Mouse (Mus musculus) forebrain, embryonic 10.5 days (tissue): ENCODE data around the gene Foxn3. TPM values are rescaled to one million over a fixed set of nuclear protein-coding genes. Genes with fewer than 3 reads are reported as not detected.

ENCODE experiments used
- DNase-seq: peaks from one replicate; pipeline ENCODE4 v3.0.0-alpha.2; 2017; ENCODE audit warnings: low spot score; ENCODE audit errors: extremely low spot score
- H3K27ac ChIP-seq: fragments of 300-500 bp; sonication (generic); 2 replicates; pipeline ENCODE4 v1.5.1; 2016; ENCODE audit warnings: mild to moderate bottlenecking
- H3K27me3 ChIP-seq: fragments of 300-500 bp; sonication (generic); 2 replicates; pipeline ENCODE4 v1.6.1; 2016; ENCODE audit warnings: mild to moderate bottlenecking; ENCODE audit not compliant: poor library complexity, severe bottlenecking
- H3K36me3 ChIP-seq: fragments of 300-500 bp; sonication (generic); replicated peaks from 2 replicates; pipeline ENCODE4 v1.6.1; 2016; ENCODE audit warnings: mild to moderate bottlenecking, moderate library complexity
- H3K4me1 ChIP-seq: fragments of 300-500 bp; sonication (generic); 2 replicates; pipeline ENCODE4 v1.6.1; 2016
- H3K4me3 ChIP-seq: fragments of 300-500 bp; sonication (generic); 2 replicates; pipeline ENCODE4 v1.5.1; 2016; ENCODE audit warnings: mild to moderate bottlenecking, moderate library complexity
- H3K9me3 ChIP-seq: fragments of 300-500 bp; sonication (generic); 2 replicates; pipeline ENCODE4 v1.6.1; 2016; ENCODE audit warnings: mild to moderate bottlenecking, moderate library complexity
- WGBS: fragments of 180-500 bp; shearing (Covaris S2); methylation state at CpG from one replicate; pipeline ENCODE4 v1.1.7; 2016; 5-methylcytosine and 5-hydroxymethylcytosine counted together
- polyA plus RNA-seq: library from polyadenylated mRNA; unstranded; fragments of >200 nt; fragmentation: Nextera tagmentation; extraction: Ambion mirVana; gene quantifications from 2 replicates; pipeline ENCODE4 v1.2.1, GENCODE M21; 2016

Foxn3 gene
- polyA plus RNA-seq, 1 experiment from 2014 or later, result 47.3 TPM

DNA sequence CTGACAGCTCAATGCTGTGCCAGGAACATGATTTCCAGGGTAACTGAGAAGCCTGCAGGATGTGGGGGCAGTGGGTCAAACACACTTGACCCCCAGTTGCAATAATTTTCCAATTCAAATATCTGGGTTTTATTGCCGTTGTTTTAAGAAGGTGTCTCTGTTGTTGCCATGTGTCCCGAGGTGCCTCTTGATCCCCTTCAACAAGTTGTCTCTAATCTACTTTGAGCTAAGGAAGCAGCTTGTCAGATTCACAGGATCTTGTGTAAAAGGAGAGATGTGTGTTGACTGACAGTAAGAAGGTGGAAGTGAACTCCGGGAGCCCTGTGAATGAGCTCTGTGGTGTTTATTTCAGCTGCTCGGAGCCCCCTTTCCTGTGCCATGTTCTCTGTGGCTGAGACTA is 16.6 kb upstream of the Foxn3 start:
- DNase-seq, result no peak
- Histone ChIP-seq H3K4me3 (no peak overlapping the region), H3K27me3 (no peaks in the 10 kb centered on the region), H3K27ac (no peak overlapping the region), H3K9me3 (no peaks in the 10 kb centered on the region), H3K36me3 (no peaks in the 10 kb centered on the region), H3K4me1 (peaks cover 7% of the 10 kb centered on the region)
- WGBS, result 89% methylated on average over 4 of the region's 4 CpGs

DNA sequence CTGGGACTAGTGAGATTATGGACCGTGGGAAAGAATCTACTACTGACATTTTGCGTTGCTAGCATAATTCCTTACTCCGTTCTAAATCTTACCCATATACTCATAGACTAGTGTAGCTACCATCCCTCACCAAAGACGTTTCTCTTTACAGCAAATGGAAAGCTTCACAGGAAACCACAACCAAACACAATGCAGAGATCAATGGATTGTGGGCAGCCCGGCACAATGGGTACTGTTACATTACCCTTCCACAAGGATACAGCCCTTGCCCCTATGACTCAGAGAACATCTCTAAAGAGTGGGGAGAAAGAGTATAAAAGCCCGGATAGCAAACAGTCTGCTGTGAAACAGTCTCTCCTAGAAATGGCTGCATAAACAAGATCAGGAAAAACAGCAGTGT is 13.3 kb upstream of the Foxn3 start:
- no peaks in the 10 kb centered on the region for H3K9me3 ChIP-seq
- peaks cover 24% of the 10 kb centered on the region for H3K4me1 ChIP-seq
- no peak overlapping the region for H3K27ac ChIP-seq
- peaks cover 10% of the 10 kb centered on the region; the same call in 1 of the 2 replicates for H3K27me3 ChIP-seq
- WGBS, result 73% methylated on average over 6 of the region's 6 CpGs
- H3K36me3 ChIP-seq, result no peaks in the 10 kb centered on the region
- no peak overlapping the region for H3K4me3 ChIP-seq
- DNase-seq, result no peak

DNA sequence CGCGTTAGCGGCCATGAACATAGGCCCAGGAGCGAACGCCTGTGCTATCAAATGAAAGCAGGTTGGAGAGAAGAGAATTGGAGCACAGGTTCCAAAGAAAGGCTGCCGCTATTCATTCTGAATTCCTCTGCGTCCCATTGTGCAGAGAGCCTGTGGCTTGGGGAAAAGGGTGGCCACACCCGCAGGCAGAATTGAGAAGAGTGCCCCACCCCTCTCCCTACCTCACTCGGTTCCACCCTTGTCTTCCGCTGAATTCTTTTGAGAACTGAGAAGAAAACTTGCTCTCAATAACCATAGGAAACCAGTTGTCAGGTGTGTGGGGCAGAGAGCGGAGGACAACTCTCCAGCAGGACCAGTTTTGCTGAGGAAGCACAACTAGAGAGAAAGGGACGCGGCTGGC is 10.9 kb upstream of the Foxn3 start:
- H3K27me3 ChIP-seq, result peaks cover 10% of the 10 kb centered on the region; the same call in 1 of the 2 replicates
- no peaks in the 10 kb centered on the region for H3K9me3 ChIP-seq
- no peak overlapping the region for H3K4me3 ChIP-seq
- peaks cover 24% of the 10 kb centered on the region for H3K4me1 ChIP-seq
- H3K36me3 ChIP-seq, result peaks cover 7% of the 10 kb centered on the region
- 46% methylated on average over 13 of the region's 13 CpGs for WGBS
- DNase-seq, result no peak
- no peak overlapping the region for H3K27ac ChIP-seq

DNA sequence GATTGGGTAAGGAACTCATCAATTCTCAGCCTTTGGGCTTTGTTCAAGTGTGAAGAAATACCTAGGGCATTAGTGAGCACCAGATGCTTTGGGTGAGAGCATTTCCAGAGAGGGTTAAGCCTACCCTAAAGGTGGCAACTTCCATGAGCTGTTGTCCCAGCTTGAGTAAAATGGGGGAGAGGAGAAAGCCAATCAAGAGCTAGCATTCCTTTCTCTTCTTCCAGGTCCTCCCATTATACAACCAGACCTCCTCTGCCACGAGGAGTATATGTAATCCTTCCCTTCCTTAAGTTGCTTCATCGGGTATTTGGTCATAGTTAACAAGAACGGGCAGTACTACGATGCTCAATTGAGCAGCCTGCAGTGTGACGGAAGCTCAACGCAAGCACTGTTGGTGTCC is 9.7 kb upstream of the Foxn3 start:
- DNase-seq, result no peak
- no peak overlapping the region for H3K4me3 ChIP-seq
- peaks cover 7% of the 10 kb centered on the region for H3K36me3 ChIP-seq
- WGBS, result 92% methylated on average over 6 of the region's 6 CpGs
- H3K9me3 ChIP-seq, result no peaks in the 10 kb centered on the region
- H3K27me3 ChIP-seq, result peaks cover 10% of the 10 kb centered on the region; the same call in 1 of the 2 replicates
- H3K27ac ChIP-seq, result no peak overlapping the region
- H3K4me1 ChIP-seq, result peaks cover 24% of the 10 kb centered on the region

DNA sequence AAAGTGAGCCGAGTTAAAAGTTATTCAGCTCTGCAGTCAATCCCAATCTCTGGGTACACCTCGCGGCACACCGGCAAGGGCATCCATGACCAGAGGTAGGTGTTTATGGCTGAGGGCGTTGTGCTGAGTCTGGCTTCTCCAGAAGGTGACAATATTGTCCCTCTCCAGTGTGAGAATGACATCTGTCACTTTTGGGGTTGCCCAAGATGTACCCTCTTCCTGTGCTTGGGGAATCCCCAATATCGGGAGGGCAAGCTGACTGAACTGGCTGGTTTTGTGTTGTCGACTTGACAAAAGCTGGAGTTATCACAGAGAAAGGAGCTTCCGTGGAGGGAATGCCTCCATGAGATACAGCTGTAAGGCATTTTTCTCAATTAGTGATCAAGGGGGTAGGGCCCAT is 8.6 kb upstream of the Foxn3 start:
- Histone ChIP-seq H3K4me1 (peaks cover 24% of the 10 kb centered on the region), H3K27me3 (peaks cover 10% of the 10 kb centered on the region; the same call in 1 of the 2 replicates), H3K4me3 (no peak overlapping the region), H3K9me3 (no peaks in the 10 kb centered on the region), H3K36me3 (peaks cover 7% of the 10 kb centered on the region), H3K27ac (no peak overlapping the region)
- no peak for DNase-seq
- 96% methylated on average over 8 of the region's 8 CpGs for WGBS

DNA sequence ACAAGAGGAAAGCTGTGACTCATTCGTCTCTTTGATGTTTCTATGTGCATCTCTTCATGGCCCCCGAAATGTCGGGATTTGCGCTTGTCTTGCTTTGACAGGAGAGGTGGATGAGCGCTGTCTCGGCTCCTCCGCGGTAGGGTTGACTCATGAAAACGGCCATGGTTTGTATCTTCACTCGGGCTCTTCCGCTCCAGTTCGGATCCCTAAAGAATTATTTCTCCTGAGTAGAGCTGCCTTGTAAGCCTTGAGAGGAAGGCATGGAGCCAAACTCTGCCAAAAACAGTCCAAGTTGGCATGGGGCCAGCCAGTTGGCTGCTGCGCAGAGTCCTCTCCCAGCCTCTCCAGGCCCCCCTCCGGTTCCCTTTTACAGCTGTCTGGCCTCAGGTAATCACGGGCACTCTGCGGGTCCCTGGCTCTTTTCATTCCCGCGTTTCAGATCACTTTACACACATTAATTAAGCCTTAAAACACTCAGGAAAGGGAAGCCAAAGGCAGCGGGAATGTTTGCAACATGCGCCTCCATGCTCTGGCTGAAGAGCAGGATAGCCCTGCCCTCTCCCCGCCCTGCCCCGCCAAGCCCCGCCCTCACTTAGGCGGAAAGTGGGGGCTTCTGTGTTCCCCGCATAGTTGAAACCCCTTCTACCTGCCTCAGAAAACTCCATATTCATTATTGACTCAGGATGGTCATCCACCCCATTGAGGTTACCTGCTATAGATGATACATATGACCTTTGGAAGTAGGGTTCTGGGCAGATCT is 7.0 kb upstream of the Foxn3 start:
- H3K9me3 ChIP-seq, result no peaks in the 10 kb centered on the region
- no peak overlapping the region for H3K4me3 ChIP-seq
- WGBS, result 86% methylated on average over 25 of the region's 25 CpGs
- H3K36me3 ChIP-seq, result peaks cover 7% of the 10 kb centered on the region
- DNase-seq, result no peak
- H3K27me3 ChIP-seq, result peaks cover 10% of the 10 kb centered on the region; the same call in 1 of the 2 replicates
- H3K27ac ChIP-seq, result no peak overlapping the region
- peaks cover 18% of the 10 kb centered on the region for H3K4me1 ChIP-seq

DNA sequence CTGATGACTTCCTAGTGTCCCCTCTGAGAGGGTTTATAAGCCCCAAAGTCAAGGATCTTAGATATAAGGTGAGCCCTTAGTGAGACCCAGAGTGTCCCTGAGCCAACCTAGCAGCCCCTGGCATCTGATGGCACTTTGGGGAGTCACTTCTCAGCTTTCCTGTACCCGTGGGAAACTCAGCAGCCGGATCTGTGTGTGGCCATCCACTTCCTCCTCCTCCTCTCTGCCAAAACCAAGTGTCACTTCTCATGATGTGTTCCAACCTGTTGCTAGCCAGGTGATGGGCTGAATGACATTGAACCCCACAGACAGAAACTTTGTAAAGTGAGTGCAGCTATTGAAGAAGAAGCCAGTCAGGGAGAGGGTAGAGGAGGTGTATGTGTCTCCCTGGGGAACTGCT is 2.2 kb upstream of the Foxn3 start:
- no peaks in the 10 kb centered on the region for H3K9me3 ChIP-seq
- H3K36me3 ChIP-seq, result peaks cover 4% of the 10 kb centered on the region
- no peak overlapping the region for H3K4me3 ChIP-seq
- H3K27ac ChIP-seq, result no peak overlapping the region
- peaks cover 34% of the 10 kb centered on the region for H3K4me1 ChIP-seq
- no peaks in the 10 kb centered on the region for H3K27me3 ChIP-seq
- DNase-seq, result no peak
- 90% methylated on average over 2 of the region's 2 CpGs for WGBS

DNA sequence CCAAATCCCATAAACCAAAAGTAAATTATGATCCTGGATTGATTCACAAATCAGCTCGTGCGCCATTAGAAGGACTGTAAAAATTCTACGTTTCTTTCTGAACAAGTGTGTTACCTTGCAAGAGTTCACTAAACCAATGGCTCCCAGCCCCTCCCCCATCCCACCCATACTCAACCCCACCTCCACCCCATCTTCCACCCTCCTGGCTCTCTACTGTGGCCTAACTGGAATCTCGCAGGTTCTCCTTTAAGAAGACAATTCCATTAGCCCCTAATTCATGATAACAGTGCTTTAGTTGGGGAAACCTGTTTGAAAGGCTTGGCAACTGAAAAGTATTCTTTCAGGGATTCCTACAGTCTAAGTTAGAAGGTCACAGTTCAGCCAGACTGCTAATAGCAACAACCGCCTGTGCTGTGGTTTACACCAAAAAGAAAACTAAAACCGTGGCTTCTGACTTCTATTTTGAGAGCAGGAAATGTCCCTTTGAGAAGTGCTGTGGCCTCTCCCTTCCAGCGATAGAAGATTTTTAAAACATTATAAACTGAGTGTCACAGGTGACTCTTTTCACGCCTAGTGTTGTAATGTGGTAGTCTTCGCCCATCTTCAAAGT is 1.0 kb upstream of the Foxn3 start:
- H3K4me3 ChIP-seq, result peak overlapping the region; percentile 78
- no peak for DNase-seq

DNA sequence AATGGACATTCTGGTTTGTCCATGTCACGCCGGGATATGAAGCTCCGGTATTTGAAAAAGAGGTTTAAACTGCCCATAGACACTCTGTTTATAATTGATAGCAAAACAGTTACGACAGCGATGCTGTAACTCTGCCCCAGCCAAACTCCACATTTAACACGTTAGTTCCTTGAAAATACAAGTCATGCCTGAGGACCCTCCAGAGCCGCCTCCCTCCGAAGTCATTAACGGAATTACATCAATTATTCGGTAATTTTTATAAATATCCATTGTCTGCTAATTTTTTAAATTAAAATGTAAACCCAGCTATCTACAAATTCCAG is 554 bp downstream of the Foxn3 start:
- H3K27me3 ChIP-seq, result no peaks in the 10 kb centered on the region
- H3K4me1 ChIP-seq, result peaks cover 43% of the 10 kb centered on the region
- peak; percentile 32 for DNase-seq
- H3K36me3 ChIP-seq, result no peaks in the 10 kb centered on the region
- H3K4me3 ChIP-seq, result peak overlapping the region; percentile 78
- 0% methylated on average over 10 of the region's 10 CpGs for WGBS
- H3K9me3 ChIP-seq, result no peaks in the 10 kb centered on the region
- peak overlapping the region; percentile 94 for H3K27ac ChIP-seq

More for the DNA sequence above, 1.0 kb upstream of the Foxn3 start:
- Histone ChIP-seq H3K4me1 (peaks cover 39% of the 10 kb centered on the region), H3K27ac (peak overlapping the region; percentile 94; the same call in 1 of the 2 replicates), H3K9me3 (no peaks in the 10 kb centered on the region), H3K27me3 (no peaks in the 10 kb centered on the region), H3K36me3 (no peaks in the 10 kb centered on the region)
- WGBS, result 33% methylated on average over 9 of the region's 9 CpGs

DNA sequence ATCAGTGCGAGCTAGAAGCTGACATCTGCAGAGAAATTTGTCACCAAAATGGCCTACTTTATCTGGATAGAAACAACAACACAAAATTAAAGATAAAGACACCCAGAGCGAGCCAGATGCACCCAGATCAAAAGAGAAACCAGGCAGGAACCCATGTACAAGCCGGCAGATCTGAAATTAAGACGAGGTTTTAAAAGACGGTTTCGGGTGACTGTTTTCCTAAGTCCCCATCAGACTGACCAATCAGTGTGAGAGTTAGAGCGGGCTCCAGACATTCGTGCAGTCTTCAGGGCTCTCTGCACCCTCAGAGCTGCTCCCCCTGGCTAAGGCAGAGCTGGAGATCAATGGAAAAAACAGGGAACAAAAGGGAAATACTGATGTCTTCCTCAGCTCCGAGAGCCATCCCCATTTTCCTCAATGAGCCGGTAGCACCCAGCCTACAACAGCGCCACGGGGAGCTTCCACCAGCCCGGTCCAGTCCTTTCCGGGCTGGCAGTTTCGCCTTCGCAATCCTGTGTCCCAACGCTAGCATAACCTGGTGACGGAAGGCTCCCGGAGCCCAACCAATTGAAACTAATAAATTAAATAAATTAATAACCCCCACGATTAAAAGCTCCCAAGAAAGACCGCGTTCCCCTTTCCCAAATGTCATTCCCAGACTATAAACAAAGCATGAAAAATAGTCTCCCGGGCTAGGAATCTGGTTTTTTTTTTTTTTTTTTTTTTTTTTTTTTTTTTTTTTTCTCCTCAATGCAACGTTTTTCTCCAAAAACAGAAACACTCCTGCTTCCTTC is 1.1 kb downstream of the Foxn3 start:
- peaks cover 49% of the 10 kb centered on the region for H3K4me1 ChIP-seq
- H3K36me3 ChIP-seq, result no peaks in the 10 kb centered on the region
- no peaks in the 10 kb centered on the region for H3K27me3 ChIP-seq
- no peaks in the 10 kb centered on the region for H3K9me3 ChIP-seq
- peak overlapping the region; percentile 78 for H3K4me3 ChIP-seq
- peak overlapping the region; percentile 94 for H3K27ac ChIP-seq
- DNase-seq, result peak; percentile 65
- WGBS, result 1% methylated on average over 24 of the region's 24 CpGs

DNA sequence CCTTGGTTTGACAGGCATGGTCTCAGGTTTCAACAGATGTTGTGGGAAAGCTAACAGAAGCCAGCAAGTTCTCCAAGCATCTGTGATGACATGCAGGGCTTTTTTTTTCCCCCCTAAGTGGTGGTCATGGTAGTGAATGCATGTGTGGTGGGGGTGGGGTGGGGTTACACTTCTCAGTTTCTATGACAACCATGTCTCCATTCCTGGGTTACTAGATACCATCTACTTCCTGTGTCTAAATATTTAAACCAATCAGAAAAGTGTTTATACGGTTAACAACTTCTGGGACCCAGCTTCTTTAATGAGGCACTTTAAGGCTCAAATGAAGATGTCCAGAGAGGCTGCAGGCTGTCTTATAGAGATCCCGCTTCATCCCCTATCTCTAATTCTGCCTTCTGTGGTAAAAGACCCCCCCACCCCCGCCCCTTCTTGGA is 2.0 kb downstream of the Foxn3 start:
- H3K4me1 ChIP-seq, result peaks cover 50% of the 10 kb centered on the region
- peak overlapping the region; percentile 78 for H3K4me3 ChIP-seq
- 55% methylated on average over 3 of the region's 3 CpGs for WGBS
- no peaks in the 10 kb centered on the region for H3K27me3 ChIP-seq
- no peaks in the 10 kb centered on the region for H3K36me3 ChIP-seq
- no peak for DNase-seq
- H3K27ac ChIP-seq, result peak overlapping the region; percentile 94
- H3K9me3 ChIP-seq, result no peaks in the 10 kb centered on the region

DNA sequence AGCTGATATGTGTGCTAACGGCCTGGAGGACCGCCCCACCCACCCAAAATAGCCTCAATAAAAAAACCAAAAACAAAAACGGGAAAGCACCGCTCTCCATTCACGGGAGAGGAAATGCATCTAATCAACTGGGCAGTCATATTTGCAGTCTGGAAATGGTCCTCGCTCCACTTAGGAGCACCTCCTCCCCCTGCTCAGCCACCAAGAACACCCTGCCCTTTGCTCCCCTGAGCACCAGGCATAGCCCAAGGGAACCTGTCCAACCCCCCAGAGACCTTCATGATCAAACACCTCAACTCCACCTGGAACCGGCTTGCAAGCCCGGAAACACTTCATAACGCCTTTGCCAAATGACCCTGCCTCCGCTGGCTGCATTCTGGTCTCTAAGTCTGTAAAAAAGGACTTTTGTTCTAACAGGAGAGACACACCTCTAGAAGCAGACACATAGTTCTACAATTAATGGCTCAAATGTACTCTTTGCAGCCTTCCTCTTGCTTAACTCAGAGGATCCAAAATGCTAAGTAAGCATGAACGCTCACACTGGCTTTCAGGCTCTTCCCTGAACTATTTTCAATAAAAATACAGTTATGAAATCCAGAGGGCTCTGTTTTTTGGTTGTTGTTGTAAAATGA is 2.6 kb downstream of the Foxn3 start:
- Histone ChIP-seq H3K27ac (no peak overlapping the region), H3K9me3 (no peaks in the 10 kb centered on the region), H3K27me3 (no peaks in the 10 kb centered on the region), H3K4me1 (peaks cover 50% of the 10 kb centered on the region), H3K4me3 (peak overlapping the region; percentile 78; the same call in 1 of the 2 replicates), H3K36me3 (peaks cover 4% of the 10 kb centered on the region)
- no peak for DNase-seq
- WGBS, result 72% methylated on average over 11 of the region's 11 CpGs
